Mouse (Mus musculus): ENCODE measurements around the gene Tcte1. TPM values are rescaled to one million over a fixed set of nuclear protein-coding genes. Genes with fewer than 3 reads are reported as not detected.
A peak's percentile ranks its signal among the peaks of the same experiment; 100 is the strongest.

The Tcte1 gene
- polyA plus RNA-seq, 1 experiment from 2014 or later, result not detected

GRCm38 (mm10) chr17:45581567-45581983 is 58.3 kb downstream of the Tcte1 start:
- CTCF ChIA-PET, result interaction anchor here (0.8 to 6.9 kb wide), 8 partner anchors 9 to 136 kb away, joined by 3 to 76 read pairs (median 3); partner anchors contain the start of gene Spats1
- POLR2A ChIA-PET, result no interaction called here
- DNase-seq (ENCODE audit: low read depth, low spot score) (no peak), ATAC-seq (no peak)
- H3K27me3 ChIP-seq, result no peaks in the 10 kb centered on the region
- peak; percentile 91 for TF ChIP-seq CTCF (IDR thresholded peaks at IDR 0.05)
- in situ Hi-C loops (cut with MboI; ENCODE audit: low pct_unique_long_range_greater_than_20kb), result no loop called here

GRCm38 (mm10) chr17:45582188-45582587 is 59.0 kb downstream of the Tcte1 start:
- TF ChIP-seq CTCF (IDR thresholded peaks at IDR 0.05), result no peak
- CTCF ChIA-PET, result interaction anchor here (0.8 to 6.9 kb wide), 6 partner anchors 9 to 136 kb away, joined by 3 to 76 read pairs (median 3); no protein-coding TSS in a partner anchor
- ATAC-seq, result no peak

DNA sequence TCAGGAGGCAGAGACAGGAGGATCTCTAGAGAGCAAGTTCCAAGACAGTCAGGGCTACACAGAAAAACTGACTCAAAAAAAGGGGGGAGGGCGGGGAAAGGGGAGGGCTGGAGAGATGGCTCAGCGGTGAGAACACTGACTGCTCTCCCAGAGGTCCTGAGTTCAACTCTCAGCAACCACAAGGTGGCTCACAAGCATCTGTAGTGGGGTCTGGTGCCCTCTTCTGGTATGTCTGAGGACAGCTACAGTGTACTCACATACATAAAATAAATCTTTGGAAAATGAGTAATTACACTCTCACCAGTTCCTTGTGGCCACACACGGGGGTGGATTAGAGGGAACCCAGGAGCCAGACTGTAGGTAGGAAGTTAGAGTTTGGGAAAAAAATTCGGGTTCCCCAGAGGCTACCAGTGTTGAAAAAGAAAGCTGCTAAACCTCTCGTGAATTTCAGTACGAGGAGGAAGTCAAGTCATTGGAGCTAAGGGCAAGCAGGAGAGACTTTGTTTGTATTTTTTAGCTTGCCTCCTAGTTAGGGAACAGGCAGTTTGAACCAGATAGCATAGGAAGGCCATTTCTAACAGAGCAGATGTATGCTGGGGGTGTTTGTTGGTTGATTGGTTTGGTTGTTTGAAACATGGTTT is 59.6 kb downstream of the Tcte1 start:
- CTCF ChIA-PET, result interaction anchor here (0.7 to 6.9 kb wide), 6 partner anchors 12 to 111 kb away, joined by 3 to 76 read pairs (median 3); no protein-coding TSS in a partner anchor
- H3K27me3 ChIP-seq, result no peaks in the 10 kb centered on the region
- in situ Hi-C loops (cut with MboI; ENCODE audit: low pct_unique_long_range_greater_than_20kb), result no loop called here
- peak; percentile 78 for TF ChIP-seq CTCF (IDR thresholded peaks at IDR 0.05)
- ATAC-seq (no peak), DNase-seq (ENCODE audit: low read depth, low spot score) (no peak)
- POLR2A ChIA-PET, result no interaction called here

More at GRCm38 (mm10) chr17:45582188-45582587, 59.0 kb downstream of the Tcte1 start:
- no peak for DNase-seq (ENCODE audit: low read depth, low spot score)
- H3K27me3 ChIP-seq, result no peaks in the 10 kb centered on the region
- in situ Hi-C loops (cut with MboI; ENCODE audit: low pct_unique_long_range_greater_than_20kb), result no loop called here
- POLR2A ChIA-PET, result no interaction called here

DNA sequence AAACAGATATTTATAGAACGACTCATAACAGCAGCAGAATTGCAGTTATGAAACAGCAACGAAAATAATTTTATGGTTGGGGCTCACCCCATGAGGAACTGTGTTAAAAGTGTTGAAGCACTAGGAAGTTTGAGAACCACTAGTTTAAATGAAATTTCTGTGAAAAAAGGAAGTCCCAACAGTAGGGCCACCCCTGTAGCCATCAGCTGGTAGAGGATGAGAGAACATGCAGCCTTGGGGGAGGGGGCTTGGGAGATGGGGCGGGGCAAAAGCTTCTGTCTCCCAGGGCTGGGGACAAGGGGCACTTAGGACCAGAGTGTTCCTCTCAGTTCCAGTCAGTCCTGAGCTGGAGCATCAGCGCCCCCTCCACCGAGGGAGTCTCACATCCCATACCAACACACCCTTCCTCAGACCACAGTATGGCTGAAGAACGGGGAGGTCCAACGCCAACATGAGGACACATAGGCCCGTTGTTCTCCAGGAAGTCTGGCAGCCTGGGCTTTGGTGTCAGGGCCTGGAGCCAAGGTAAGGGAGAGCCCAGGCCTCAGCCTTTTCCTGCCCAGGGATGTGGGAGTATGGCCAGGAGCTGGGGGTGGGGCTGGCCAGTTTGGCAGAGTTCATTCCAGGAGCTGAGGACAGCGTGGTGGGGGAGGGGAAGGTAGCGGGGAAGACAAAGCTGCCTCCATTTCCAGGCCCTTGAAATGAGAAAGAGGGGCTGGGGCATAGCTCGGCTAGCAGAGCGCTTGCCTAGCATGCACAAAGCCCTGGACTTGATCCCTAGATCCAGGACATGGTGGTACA is 61.1 kb downstream of the Tcte1 start:
- no peak for DNase-seq (ENCODE audit: low read depth, low spot score)
- ATAC-seq, result no peak
- in situ Hi-C loops (cut with MboI; ENCODE audit: low pct_unique_long_range_greater_than_20kb), result no loop called here
- ChIA-PET POLR2A (interaction anchor here (0.6 to 1.2 kb wide), 6 partner anchors 10 to 71 kb away, joined by 3 to 8 read pairs (median 4); partner anchors contain the start of gene Hsp90ab1), CTCF (interaction anchor here (0.7 to 6.9 kb wide), 15 partner anchors 10 to 456 kb away, joined by 3 to 76 read pairs (median 4); no protein-coding TSS in a partner anchor)
- TF ChIP-seq CTCF (IDR thresholded peaks at IDR 0.05), result no peak
- H3K27me3 ChIP-seq, result no peaks in the 10 kb centered on the region

GRCm38 (mm10) chr17:45584939-45585678 is 61.9 kb downstream of the Tcte1 start:
- H3K27me3 ChIP-seq, result no peaks in the 10 kb centered on the region
- TF ChIP-seq CTCF (IDR thresholded peaks at IDR 0.05), result peak; percentile 98
- CTCF ChIA-PET, result interaction anchor here (0.7 to 6.9 kb wide), 15 partner anchors 9 to 103 kb away, joined by 3 to 76 read pairs (median 4); no protein-coding TSS in a partner anchor
- in situ Hi-C loops (cut with MboI; ENCODE audit: low pct_unique_long_range_greater_than_20kb), result loop anchor here (5.0 kb wide), 2 partner anchors 42 to 137 kb away; no protein-coding TSS in a partner anchor
- POLR2A ChIA-PET, result interaction anchor here (0.7 to 1.2 kb wide), 5 partner anchors 8 to 70 kb away, joined by 3 to 8 read pairs (median 3); partner anchors contain the start of gene Hsp90ab1
- DNase-seq (ENCODE audit: low read depth, low spot score), result no peak
- peak; percentile 17 for ATAC-seq

DNA sequence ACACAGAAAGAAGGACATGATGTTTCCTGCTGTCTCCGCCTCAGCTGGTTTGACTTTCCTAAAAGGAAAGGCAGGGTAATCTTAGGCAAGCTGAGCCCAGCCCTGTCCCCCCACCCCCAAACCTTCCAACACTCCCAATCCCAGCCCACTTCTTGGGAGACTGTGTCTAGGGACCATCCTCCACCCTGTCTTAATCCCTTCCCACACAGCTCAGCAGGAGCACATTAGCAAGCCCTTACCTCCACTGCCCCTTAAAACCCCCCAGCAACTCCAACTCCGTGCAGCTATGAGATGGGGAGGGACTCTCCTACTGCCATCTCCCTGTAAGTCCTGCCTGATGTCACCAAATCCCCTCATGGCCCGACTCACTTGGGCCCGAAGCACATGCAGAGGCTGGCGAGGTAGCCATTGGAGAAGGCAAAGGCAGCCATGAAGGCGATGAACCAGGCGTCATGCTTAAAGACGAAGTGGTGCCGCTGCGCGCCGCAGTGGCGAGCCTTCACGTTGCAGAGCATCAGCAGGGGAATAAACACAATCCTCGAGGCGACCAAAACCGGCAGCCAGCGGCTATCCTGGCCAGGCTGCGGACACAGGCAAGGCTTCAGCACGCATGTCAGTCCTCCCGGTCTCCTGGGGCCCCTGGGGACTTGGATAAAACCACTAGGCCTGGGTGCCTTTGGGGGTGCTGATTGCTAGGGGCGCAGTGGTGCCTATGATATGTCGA is 62.7 kb downstream of the Tcte1 start:
- H3K27me3 ChIP-seq, result no peaks in the 10 kb centered on the region
- ATAC-seq (no peak), DNase-seq (ENCODE audit: low read depth, low spot score) (no peak)
- TF ChIP-seq CTCF (IDR thresholded peaks at IDR 0.05), result no peak
- ChIA-PET CTCF (interaction anchor here (1.2 to 6.9 kb wide), 8 partner anchors 8 to 56 kb away, joined by 3 to 76 read pairs (median 8); no protein-coding TSS in a partner anchor), POLR2A (interaction anchor here (0.6 to 1.1 kb wide), 2 partner anchors 8 to 12 kb away, joined by 3 to 8 read pairs; no protein-coding TSS in a partner anchor)
- in situ Hi-C loops (cut with MboI; ENCODE audit: low pct_unique_long_range_greater_than_20kb), result loop anchor here (5.0 kb wide), 2 partner anchors 41 to 136 kb away; no protein-coding TSS in a partner anchor

DNA sequence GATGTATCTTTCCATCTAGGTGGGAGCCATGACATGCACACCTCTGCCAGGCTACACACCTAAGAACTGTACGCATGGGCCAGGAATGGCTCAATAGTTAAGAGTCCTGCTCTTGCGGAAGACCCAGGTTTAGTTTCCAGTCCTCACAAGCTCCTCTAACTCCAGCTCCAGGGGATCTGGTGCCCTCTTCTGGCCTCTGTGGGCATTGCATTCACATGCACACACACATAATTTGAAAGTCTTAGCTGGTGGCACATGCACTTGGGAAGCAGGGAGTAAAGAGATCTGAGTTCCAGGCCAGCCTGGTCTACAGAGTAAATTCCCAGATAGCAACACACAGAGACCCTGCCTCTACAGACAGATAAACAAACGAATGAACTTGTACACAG is 63.2 kb downstream of the Tcte1 start:
- in situ Hi-C loops (cut with MboI; ENCODE audit: low pct_unique_long_range_greater_than_20kb), result loop anchor here (5.0 kb wide), 2 partner anchors 41 to 136 kb away; no protein-coding TSS in a partner anchor
- DNase-seq (ENCODE audit: low read depth, low spot score) (no peak), ATAC-seq (no peak)
- no peak for TF ChIP-seq CTCF (IDR thresholded peaks at IDR 0.05)
- CTCF ChIA-PET, result interaction anchor here (0.9 to 6.9 kb wide), 5 partner anchors 10 to 56 kb away, joined by 3 to 76 read pairs (median 4); no protein-coding TSS in a partner anchor
- POLR2A ChIA-PET, result interaction anchor here (1.0 kb wide), 1 partner anchor 51 kb away, joined by 3 read pairs; no protein-coding TSS in a partner anchor
- H3K27me3 ChIP-seq, result no peaks in the 10 kb centered on the region

GRCm38 (mm10) chr17:45588370-45588769 is 65.1 kb downstream of the Tcte1 start:
- DNase-seq (ENCODE audit: low read depth, low spot score), result no peak
- no peaks in the 10 kb centered on the region for H3K27me3 ChIP-seq
- ChIA-PET POLR2A (no interaction called here), CTCF (interaction anchor here (1.0 kb wide), 1 partner anchor 23 kb away, joined by 4 read pairs; no protein-coding TSS in a partner anchor)
- TF ChIP-seq CTCF (IDR thresholded peaks at IDR 0.05), result no peak
- in situ Hi-C loops (cut with MboI; ENCODE audit: low pct_unique_long_range_greater_than_20kb), result loop anchor here (5.0 kb wide), 2 partner anchors 39 to 134 kb away; no protein-coding TSS in a partner anchor
- ATAC-seq, result no peak

DNA sequence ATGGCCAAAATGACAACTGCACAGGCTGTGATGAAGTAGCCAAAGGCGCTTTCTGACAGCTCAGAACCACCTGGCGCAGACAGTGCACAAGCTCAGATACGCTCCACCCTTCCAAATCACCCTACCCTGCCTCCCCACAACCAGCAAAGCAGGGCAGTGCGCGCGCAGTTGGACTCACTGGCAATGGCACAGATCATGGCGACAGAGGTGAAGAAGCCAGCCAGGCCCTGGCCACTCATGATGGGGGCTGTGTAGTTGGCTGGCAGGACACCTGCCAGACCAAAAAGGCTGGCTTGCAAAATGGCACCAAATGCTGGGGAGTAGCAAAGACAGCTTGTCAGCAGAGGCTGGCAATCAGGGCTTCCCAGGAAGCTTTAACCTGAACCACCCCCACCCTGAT is 66.0 kb downstream of the Tcte1 start:
- in situ Hi-C loops (cut with MboI; ENCODE audit: low pct_unique_long_range_greater_than_20kb), result loop anchor here (5.0 kb wide), 2 partner anchors 38 to 133 kb away; no protein-coding TSS in a partner anchor
- ChIA-PET POLR2A (no interaction called here), CTCF (interaction anchor here (1.0 kb wide), 1 partner anchor 22 kb away, joined by 4 read pairs; no protein-coding TSS in a partner anchor)
- no peak for DNase-seq (ENCODE audit: low read depth, low spot score)
- TF ChIP-seq CTCF (IDR thresholded peaks at IDR 0.05), result no peak
- no peak for ATAC-seq
- no peaks in the 10 kb centered on the region for H3K27me3 ChIP-seq

Data from Patski (cell line).